Mouse (Mus musculus): Measurements from ENCODE around the gene Zfp69.

The Zfp69 gene

GRCm38 (mm10) chr4:120924554-120925299, 26.8 kb downstream of the Zfp69 start, which contains the start of gene Exo5:
Exo5 (minus strand) TSS chr4:120925017.
- DNase-seq, result peak; percentile 84

GRCm38 (mm10) chr4:120921461-120921860, 30.0 kb downstream of the Zfp69 start:
- DNase-seq, result no peak

GRCm38 (mm10) chr4:120914501-120914900, 37.0 kb downstream of the Zfp69 start:
- DNase-seq, result no peak

GRCm38 (mm10) chr4:120913861-120914260, 37.6 kb downstream of the Zfp69 start:
- no peak for DNase-seq

- no peak for DNase-seq
These were observed 38.1 kb downstream of the Zfp69 start for GRCm38 (mm10) chr4:120913443-120913842.

- DNase-seq, result no peak
These were observed 38.6 kb downstream of the Zfp69 start for GRCm38 (mm10) chr4:120912866-120913265.

GRCm38 (mm10) chr4:120911086-120911485, 40.4 kb downstream of the Zfp69 start:
- DNase-seq, result no peak

GRCm38 (mm10) chr4:120909558-120910150, 41.8 kb downstream of the Zfp69 start:
- peak; percentile 74 for DNase-seq

GRCm38 (mm10) chr4:120905644-120906043, 45.9 kb downstream of the Zfp69 start:
- no peak for DNase-seq

GRCm38 (mm10) chr4:120904533-120904932, 47.0 kb downstream of the Zfp69 start:
- DNase-seq, result no peak

GRCm38 (mm10) chr4:120895810-120896584, 55.5 kb downstream of the Zfp69 start:
- DNase-seq, result peak; percentile 57

GRCm38 (mm10) chr4:120895226-120895625, 56.3 kb downstream of the Zfp69 start:
- DNase-seq, result peak; percentile 66

- DNase-seq, result peak; percentile 50
These were observed 56.9 kb downstream of the Zfp69 start for GRCm38 (mm10) chr4:120894584-120894983.

- DNase-seq, result peak; percentile 81
These were observed 57.7 kb downstream of the Zfp69 start for GRCm38 (mm10) chr4:120893656-120894401.

GRCm38 (mm10) chr4:120892516-120892915, 59.0 kb downstream of the Zfp69 start:
- DNase-seq, result no peak

GRCm38 (mm10) chr4:120891960-120892359, 59.5 kb downstream of the Zfp69 start:
- DNase-seq, result peak; percentile 56

- DNase-seq, result peak; percentile 97
These were observed 60.6 kb downstream of the Zfp69 start for GRCm38 (mm10) chr4:120890754-120891440.

GRCm38 (mm10) chr4:120888884-120889283, 62.6 kb downstream of the Zfp69 start:
- peak; percentile 54 for DNase-seq

GRCm38 (mm10) chr4:120887381-120888112, 64.0 kb downstream of the Zfp69 start:
- peak; percentile 79 for DNase-seq

GRCm38 (mm10) chr4:120886811-120887210, 64.7 kb downstream of the Zfp69 start:
- DNase-seq, result peak; percentile 53

GRCm38 (mm10) chr4:120886131-120886530, 65.4 kb downstream of the Zfp69 start:
- DNase-seq, result no peak

Data from cerebellum, adult 9-11 months (tissue).